Mouse (Mus musculus) myocyte (in vitro differentiated cells): ENCODE results near the gene Rbm39.

ENCODE experiments used
- CEBPB ChIP-seq: IDR thresholded peaks from 2 replicates; pipeline ENCODE4 v1.6.1; 2011; ENCODE audit warnings: mild to moderate bottlenecking, moderate library complexity; ENCODE audit not compliant: poor library complexity, insufficient read depth, severe bottlenecking
- E2F4 ChIP-seq: IDR thresholded peaks from one replicate; pipeline ENCODE4 v1.6.1; 2011; ENCODE audit warnings: mild to moderate bottlenecking, control low read depth, moderate library complexity; ENCODE audit not compliant: insufficient read depth
- MAX ChIP-seq: IDR thresholded peaks from one replicate; pipeline ENCODE4 v1.6.1; 2011; ENCODE audit warnings: low read depth, mild to moderate bottlenecking, control low read depth
- MYOG ChIP-seq, 3 experiments: IDR thresholded peaks; one replicate each; pipeline ENCODE4 v1.6.1; 2011; ENCODE audit warnings: control low read depth in 2 of 3, low read depth in 2 of 3, mild to moderate bottlenecking in 2 of 3; ENCODE audit not compliant: insufficient read length in 2 of 3, control insufficient read depth in 1 of 3, insufficient read depth in 1 of 3
- POLR2A ChIP-seq: IDR thresholded peaks from one replicate; pipeline ENCODE4 v1.6.1; 2011; ENCODE audit warnings: low read depth, mild to moderate bottlenecking, control low read depth, moderate library complexity; ENCODE audit not compliant: insufficient read length
- POLR2AphosphoS2 ChIP-seq: IDR thresholded peaks from one replicate; pipeline ENCODE4 v1.6.1; 2011; ENCODE audit warnings: low read depth, control low read depth; ENCODE audit not compliant: insufficient read length
- REST ChIP-seq: IDR thresholded peaks from one replicate; pipeline ENCODE4 v1.6.1; 2011; ENCODE audit warnings: mild to moderate bottlenecking, control low read depth, moderate library complexity; ENCODE audit not compliant: insufficient read depth, insufficient read length
- USF1 ChIP-seq: IDR thresholded peaks from one replicate; pipeline ENCODE4 v1.6.1; 2011; ENCODE audit warnings: low read depth, mild to moderate bottlenecking, control low read depth, moderate library complexity

- TF ChIP-seq POLR2A (no peak), POLR2AphosphoS2 (no peak), USF1 (no peak), E2F4 (no peak), MAX (no peak), MYOG (IDR thresholded peaks at IDR 0.05; ENCODE audit: control insufficient read depth in 1 of 3, insufficient read depth in 1 of 3, insufficient read length in 2 of 3, low read depth in 2 of 3) (no peak), CEBPB (0 out of 2 replicates have a peak, but pooled peaks have one; percentile 1), REST (no peak)
These were observed 69.2 kb downstream of the Rbm39 start for GRCm38 (mm10) chr2:156110627-156111357.
